Mouse (Mus musculus) heart, embryonic 14.5 days (tissue): ENCODE data around the gene Gabrr2. TPM values are rescaled to one million over a fixed set of nuclear protein-coding genes. Genes with fewer than 3 reads are reported as not detected.

Source experiments
- ATAC-seq: fragments of 200-750 bp; cut with Nextera tagmentation; 2 replicates; pipeline ENCODE4 v1.8.0; 2017; ENCODE audit warnings: low read depth, moderate TSS enrichment; ENCODE audit not compliant: insufficient number of reproducible peaks, insufficient read depth, low FRiP score
- H3K27ac ChIP-seq, 2 experiments: fragments of 200-500 bp in 1 of 2; fragments of 300-500 bp in 1 of 2; sonication (generic) in 1 of 2; replicated peaks in 1 of 2; 2 replicates each; pipeline ENCODE4 v1.5.1; 2012 to 2014; ENCODE audit warnings: low read depth in 2 of 2, low read length in 2 of 2, control low read depth in 1 of 2, mild to moderate bottlenecking in 1 of 2, mixed read lengths in 1 of 2; ENCODE audit not compliant: control insufficient read depth in 1 of 2, insufficient read depth in 1 of 2
- H3K27me3 ChIP-seq: fragments of 300-500 bp; sonication (generic); 2 replicates; pipeline ENCODE4 v1.6.1; 2014; ENCODE audit warnings: mild to moderate bottlenecking, low read length, control low read depth; ENCODE audit not compliant: control insufficient read depth, insufficient read depth
- H3K36me3 ChIP-seq: fragments of 300-500 bp; sonication (generic); 2 replicates; pipeline ENCODE4 v1.6.1; 2014; ENCODE audit warnings: mild to moderate bottlenecking, control low read depth, low read length, mixed read lengths; ENCODE audit not compliant: control insufficient read depth, insufficient read depth
- H3K4me1 ChIP-seq, 2 experiments: fragments of 200-500 bp in 1 of 2; fragments of 300-500 bp in 1 of 2; sonication (generic) in 1 of 2; 2 replicates each; pipeline ENCODE4 v1.6.1; 2012 to 2014; ENCODE audit warnings: low read length in 2 of 2, control low read depth in 1 of 2, mixed read lengths in 1 of 2; ENCODE audit not compliant: control insufficient read depth in 2 of 2, insufficient read depth in 2 of 2
- H3K4me2 ChIP-seq: fragments of 300-500 bp; sonication (generic); 2 replicates; pipeline ENCODE4 v1.6.1; 2014; ENCODE audit warnings: mild to moderate bottlenecking, low read length
- H3K4me3 ChIP-seq, 2 experiments: fragments of 200-500 bp in 1 of 2; fragments of 300-500 bp in 1 of 2; sonication (generic) in 1 of 2; 2 replicates each; pipeline ENCODE4 v1.5.1; 2012 to 2014; ENCODE audit warnings: low read length in 2 of 2, mild to moderate bottlenecking in 2 of 2, control low read depth in 1 of 2, low read depth in 1 of 2, moderate library complexity in 1 of 2; ENCODE audit not compliant: control insufficient read depth in 1 of 2, insufficient read depth in 1 of 2
- H3K9ac ChIP-seq: fragments of 300-500 bp; sonication (generic); 2 replicates; pipeline ENCODE4 v1.6.1; 2014; ENCODE audit warnings: mild to moderate bottlenecking, low read length
- H3K9me3 ChIP-seq: fragments of 300-500 bp; sonication (generic); 2 replicates; pipeline ENCODE4 v1.6.1; 2016; ENCODE audit warnings: low read length, control low read depth; ENCODE audit not compliant: control insufficient read depth
- WGBS: fragments of 180-500 bp; shearing (Covaris S2); extraction: QIAGEN DNeasy Blood & Tissue Kit; methylation state at CpG from one replicate; pipeline ENCODE4 v1.1.7; 2014; 5-methylcytosine and 5-hydroxymethylcytosine counted together
- polyA plus RNA-seq: library from polyadenylated mRNA; unstranded; fragments of >200 nt; fragmentation: Nextera tagmentation; extraction: Ambion mirVana; gene quantifications from 2 replicates; pipeline ENCODE4 v1.2.1, GENCODE M21; 2014

Gene Gabrr2
- polyA plus RNA-seq, 1 experiment from 2014 or later: 0.11 TPM

- H3K36me3 ChIP-seq: peaks cover 12% of the 10 kb centered on the region
- H3K4me3 ChIP-seq: no peak overlapping the region
- H3K4me2 ChIP-seq: no peak overlapping the region
- peaks cover 0 to 17% of the 10 kb centered on the region in 2 experiments; a peak in 3 of 4 replicates for H3K4me1 ChIP-seq
- no peak overlapping the region for H3K9ac ChIP-seq
- 56% methylated on average over 6 of the region's 6 CpGs for WGBS
- peaks cover 5% of the 10 kb centered on the region for H3K9me3 ChIP-seq
- no peak overlapping the region for H3K27ac ChIP-seq
- no peak for ATAC-seq
- H3K27me3 ChIP-seq: no peaks in the 10 kb centered on the region
These were observed 29.3 kb upstream of the Gabrr2 start for GRCm38 (mm10) chr4:33033515-33033914.

DNA sequence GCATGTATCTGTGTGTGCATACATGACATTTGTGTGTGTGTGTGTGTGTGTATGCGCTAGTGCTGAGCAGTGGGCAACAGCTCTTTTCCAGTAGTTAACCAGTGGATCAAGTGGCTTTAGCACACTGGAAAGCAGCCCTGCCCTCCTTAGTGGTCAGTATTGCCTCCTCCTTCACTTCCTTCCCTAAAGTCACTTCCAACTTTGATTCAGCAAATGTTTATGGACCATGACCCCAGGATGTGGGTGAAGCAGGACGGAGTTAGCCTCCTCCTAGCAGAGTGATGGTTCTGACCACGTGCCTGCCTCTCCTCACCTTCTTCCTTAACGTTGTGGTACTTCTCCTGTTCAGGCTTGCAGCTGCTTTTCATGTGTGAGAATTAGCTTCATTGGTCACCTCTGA is 23.0 kb upstream of the Gabrr2 start:
- H3K27me3 ChIP-seq: no peaks in the 10 kb centered on the region
- H3K4me1 ChIP-seq: no peaks in the 10 kb centered on the region
- WGBS: 80% methylated on average over 4 of the region's 4 CpGs
- H3K4me2 ChIP-seq: no peak overlapping the region
- no peak overlapping the region for H3K4me3 ChIP-seq
- H3K9ac ChIP-seq: no peak overlapping the region
- no peak overlapping the region for H3K27ac ChIP-seq
- H3K9me3 ChIP-seq: peaks cover 5% of the 10 kb centered on the region
- H3K36me3 ChIP-seq: peaks cover 74% of the 10 kb centered on the region
- no peak for ATAC-seq

DNA sequence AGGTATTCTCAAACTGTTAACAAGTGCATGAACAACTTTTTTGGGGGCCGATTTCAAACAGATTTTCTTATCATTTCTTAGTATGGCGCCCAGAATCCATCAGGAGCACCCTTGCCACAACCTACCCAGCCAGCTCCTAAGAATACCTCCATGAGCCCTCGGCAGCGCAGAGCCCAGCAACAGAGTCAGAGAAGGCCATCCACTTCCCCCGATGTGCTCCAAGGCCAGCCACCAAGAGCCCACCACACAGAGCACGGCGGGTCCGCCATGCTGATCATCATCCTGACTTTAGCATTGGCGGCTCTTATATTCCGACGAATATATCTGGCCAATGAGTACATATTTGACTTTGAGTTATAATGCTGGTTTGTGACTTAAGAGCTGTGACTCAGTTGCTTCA is 13.2 kb upstream of the Gabrr2 start:
- Histone ChIP-seq H3K27me3 (no peaks in the 10 kb centered on the region), H3K4me1 (no peaks in the 10 kb centered on the region), H3K36me3 (peaks cover 87% of the 10 kb centered on the region), H3K9ac (no peak overlapping the region), H3K9me3 (no peaks in the 10 kb centered on the region), H3K27ac (no peak overlapping the region), H3K4me2 (no peak overlapping the region), H3K4me3 (no peak overlapping the region)
- ATAC-seq: no peak
- 96% methylated on average over 11 of the region's 11 CpGs for WGBS

DNA sequence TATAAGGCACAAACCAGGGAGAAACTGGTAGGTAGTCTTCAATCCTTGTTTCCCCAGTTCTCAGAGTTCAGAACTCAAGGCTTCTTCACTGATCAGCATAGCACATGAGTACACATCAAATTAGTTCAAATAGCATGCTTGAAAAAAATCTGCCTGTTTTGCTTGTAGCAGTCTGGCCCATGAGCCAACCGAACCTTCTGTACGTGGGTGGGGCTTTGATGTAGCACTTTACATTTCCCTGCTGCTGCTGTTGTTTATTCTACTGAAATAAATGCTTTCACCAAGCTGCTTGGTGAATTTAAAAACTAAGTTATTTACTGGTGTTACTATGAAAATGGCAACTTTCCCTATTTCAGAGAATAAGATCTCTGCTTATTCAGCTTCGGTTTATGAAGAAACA is 10.7 kb upstream of the Gabrr2 start:
- WGBS: 96% methylated on average over 3 of the region's 3 CpGs
- Histone ChIP-seq H3K4me3 (no peak overlapping the region), H3K4me2 (no peak overlapping the region), H3K9ac (no peak overlapping the region), H3K9me3 (no peaks in the 10 kb centered on the region), H3K36me3 (peaks cover 62% of the 10 kb centered on the region), H3K4me1 (no peaks in the 10 kb centered on the region), H3K27me3 (no peaks in the 10 kb centered on the region), H3K27ac (no peak overlapping the region)
- no peak for ATAC-seq

DNA sequence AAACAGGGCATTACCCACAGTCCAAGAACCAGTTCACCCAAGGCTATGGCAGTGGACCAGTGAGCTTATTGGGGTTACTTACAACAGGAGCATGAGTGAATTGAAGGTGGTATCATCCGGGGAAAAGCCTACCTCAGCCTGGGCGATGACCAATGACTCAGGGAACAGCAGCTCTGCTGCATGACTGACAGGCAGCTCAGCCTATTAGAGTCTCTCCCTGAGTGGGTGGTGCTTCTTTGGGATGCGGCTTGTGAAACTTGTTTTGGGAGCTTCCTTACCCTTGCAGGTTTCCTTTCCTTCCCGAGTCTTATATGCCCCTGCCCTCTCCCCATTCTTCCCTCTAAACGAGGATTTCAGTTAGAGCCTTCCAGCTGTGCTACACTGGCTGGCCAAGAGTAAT is 10.1 kb upstream of the Gabrr2 start:
- WGBS: 89% methylated on average over 5 of the region's 5 CpGs
- Histone ChIP-seq H3K4me1 (no peaks in the 10 kb centered on the region), H3K9ac (no peak overlapping the region), H3K27ac (no peak overlapping the region), H3K27me3 (no peaks in the 10 kb centered on the region), H3K9me3 (no peaks in the 10 kb centered on the region), H3K36me3 (peaks cover 56% of the 10 kb centered on the region), H3K4me2 (no peak overlapping the region), H3K4me3 (no peak overlapping the region)
- ATAC-seq: no peak

DNA sequence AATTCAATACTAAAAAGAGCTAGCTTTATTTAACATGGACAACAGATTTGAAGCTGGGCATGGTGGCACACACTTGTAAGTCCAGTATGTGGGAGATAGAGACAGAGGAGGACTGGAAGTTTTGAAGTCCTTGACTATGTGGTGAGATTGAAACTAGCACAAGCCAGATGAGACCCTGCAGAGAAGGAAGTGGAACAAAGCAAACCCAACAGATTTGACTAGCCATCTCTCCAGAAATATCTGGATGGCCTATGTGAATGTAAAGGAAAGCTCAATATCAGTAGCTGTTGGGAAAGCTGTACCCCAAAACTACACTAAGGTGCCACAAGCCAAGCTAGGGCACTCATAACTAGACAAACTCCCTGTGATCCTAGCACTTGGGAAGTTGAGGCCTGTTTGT is 8.4 kb upstream of the Gabrr2 start:
- H3K4me3 ChIP-seq: no peak overlapping the region
- H3K9me3 ChIP-seq: no peaks in the 10 kb centered on the region
- no peaks in the 10 kb centered on the region for H3K27me3 ChIP-seq
- H3K27ac ChIP-seq: no peak overlapping the region
- no peak overlapping the region for H3K9ac ChIP-seq
- no peak for ATAC-seq
- no peak overlapping the region for H3K4me2 ChIP-seq
- H3K36me3 ChIP-seq: peaks cover 38% of the 10 kb centered on the region
- H3K4me1 ChIP-seq: no peaks in the 10 kb centered on the region

DNA sequence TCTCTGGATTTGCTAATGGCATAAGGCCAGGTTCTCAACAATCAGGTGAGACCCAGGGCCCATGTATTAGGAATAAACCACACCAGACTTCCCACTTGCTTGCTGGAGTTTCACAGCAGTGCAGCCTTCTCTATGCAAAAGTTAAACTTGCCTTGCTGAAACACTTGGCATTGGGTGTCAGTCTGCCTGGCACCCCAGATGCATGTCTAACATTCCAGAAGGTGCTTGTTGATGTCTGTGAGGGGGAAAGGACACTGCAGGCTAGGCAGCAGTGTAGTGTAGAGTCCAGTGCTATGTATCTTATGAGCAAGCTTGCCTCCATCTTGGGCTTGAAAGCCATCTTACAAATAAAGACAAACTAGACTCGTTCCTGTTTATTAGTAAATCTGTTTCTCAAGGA is 6.5 kb upstream of the Gabrr2 start:
- WGBS: 79% methylated on average over 1 of the region's 1 CpGs
- no peak overlapping the region for H3K9ac ChIP-seq
- no peak overlapping the region for H3K27ac ChIP-seq
- no peak for ATAC-seq
- no peak overlapping the region for H3K4me2 ChIP-seq
- H3K4me1 ChIP-seq: peaks cover 0 to 3% of the 10 kb centered on the region in 2 experiments; a peak in 2 of 4 replicates
- peaks cover 20% of the 10 kb centered on the region for H3K36me3 ChIP-seq
- no peaks in the 10 kb centered on the region for H3K9me3 ChIP-seq
- no peak overlapping the region for H3K4me3 ChIP-seq
- H3K27me3 ChIP-seq: no peaks in the 10 kb centered on the region

GRCm38 (mm10) chr4:33057890-33058687 is 4.7 kb upstream of the Gabrr2 start:
- Histone ChIP-seq H3K36me3 (peaks cover 3% of the 10 kb centered on the region; the same call in 1 of the 2 replicates), H3K9ac (no peak overlapping the region), H3K4me1 (peaks cover 0 to 3% of the 10 kb centered on the region in 2 experiments; a peak in 2 of 4 replicates), H3K27ac (no peak overlapping the region), H3K4me3 (no peak overlapping the region), H3K9me3 (no peaks in the 10 kb centered on the region), H3K27me3 (no peaks in the 10 kb centered on the region), H3K4me2 (no peak overlapping the region)
- 63% methylated on average over 11 of the region's 11 CpGs for WGBS
- no peak for ATAC-seq
